Mouse (Mus musculus) layer of hippocampus, adult 9-10 months (tissue): Measurements from ENCODE around the gene Bcas1.

Experiments
- DNase-seq: peaks from one replicate; pipeline ENCODE4 v3.0.0; 2022; ENCODE audit warnings: low spot score

The Bcas1 gene

DNA sequence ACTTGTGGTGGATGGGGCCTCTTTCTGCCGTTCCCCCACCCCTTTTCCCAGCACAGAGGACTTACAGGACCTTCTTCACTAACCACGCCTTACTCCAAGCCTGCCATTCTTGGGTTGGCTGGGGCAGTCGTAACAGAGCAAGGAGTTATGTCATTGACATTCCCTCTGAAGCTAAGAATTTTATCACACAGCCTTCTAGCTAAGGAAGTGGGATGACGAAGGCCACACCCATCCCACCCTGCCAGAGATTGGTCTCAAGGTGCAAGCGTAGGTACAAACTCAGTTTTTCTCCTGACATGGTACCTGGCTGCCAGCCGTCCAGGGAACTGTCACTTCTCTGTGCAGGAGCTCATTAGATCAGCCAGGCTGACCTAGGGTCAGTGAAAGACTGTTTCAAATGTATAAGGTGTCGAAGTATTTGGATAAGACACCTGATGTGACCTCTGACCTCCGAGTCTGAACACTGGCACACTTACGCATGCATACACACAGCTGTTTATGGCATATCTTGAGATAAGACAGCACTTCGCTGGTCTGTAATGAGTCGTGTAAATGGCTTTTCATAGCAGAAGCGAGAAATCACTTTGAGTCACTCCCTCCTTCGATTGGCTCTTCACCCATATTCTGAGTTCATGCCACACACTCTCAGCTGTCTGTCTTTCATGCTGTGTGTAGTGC lies 117.2 kb downstream of the Bcas1 start:
- no peak for DNase-seq

DNA sequence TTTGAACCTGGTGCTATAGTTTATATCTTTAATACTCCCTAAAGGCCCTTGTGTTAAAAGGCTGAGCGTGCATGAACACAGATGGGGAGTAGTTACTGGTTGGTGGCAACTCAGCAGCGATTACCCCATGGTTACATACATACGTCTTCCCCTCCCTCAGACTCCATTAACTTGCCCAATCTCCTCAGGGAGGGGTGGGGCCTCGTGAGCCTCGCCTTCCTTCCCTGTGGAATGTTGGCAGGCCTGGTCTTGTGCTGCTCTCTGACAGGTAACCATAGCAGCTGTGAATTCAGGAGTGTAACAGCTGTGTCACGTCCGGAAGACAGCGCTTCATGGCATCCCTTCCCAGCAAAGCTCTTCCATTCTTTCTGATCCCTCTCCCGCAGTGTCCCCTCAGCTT lies 118.7 kb downstream of the Bcas1 start:
- no peak for DNase-seq

DNA sequence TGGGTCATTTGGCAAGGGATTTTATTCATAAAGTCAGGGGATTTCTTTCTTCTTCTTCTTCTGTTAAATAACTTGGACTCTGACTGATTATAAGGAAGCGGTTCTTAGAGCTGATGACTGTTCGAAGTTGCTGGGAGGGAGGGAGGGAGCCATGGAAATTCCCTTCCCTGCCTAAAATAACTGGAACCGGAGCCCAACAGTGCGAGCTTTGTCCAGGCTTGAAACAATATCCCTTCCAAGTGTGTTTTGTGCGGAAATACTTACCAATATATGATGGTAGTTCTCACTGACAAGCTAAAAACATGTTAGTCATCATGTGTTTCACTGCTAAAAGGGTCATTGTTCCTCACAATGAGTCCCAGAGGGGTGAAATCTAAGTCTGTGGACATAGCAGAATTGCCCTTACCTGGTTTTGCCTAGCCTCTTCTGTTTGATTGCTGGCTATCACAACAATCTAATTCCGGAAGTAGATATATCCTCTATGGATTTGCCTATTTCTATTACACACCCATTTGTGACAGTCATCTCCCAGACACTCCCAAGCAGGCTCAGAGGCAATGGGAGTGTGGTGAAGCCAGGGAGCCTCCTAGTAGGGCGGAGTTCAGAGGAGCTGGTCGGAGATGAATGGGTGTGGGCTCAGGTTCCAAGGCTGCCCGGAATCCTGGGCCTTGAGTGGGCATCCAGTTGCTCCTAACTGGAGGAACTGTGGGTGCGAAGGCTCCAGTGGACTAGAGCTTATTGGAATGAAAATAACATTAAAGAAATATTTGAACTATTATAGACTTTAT lies 119.4 kb downstream of the Bcas1 start:
- no peak for DNase-seq

DNA sequence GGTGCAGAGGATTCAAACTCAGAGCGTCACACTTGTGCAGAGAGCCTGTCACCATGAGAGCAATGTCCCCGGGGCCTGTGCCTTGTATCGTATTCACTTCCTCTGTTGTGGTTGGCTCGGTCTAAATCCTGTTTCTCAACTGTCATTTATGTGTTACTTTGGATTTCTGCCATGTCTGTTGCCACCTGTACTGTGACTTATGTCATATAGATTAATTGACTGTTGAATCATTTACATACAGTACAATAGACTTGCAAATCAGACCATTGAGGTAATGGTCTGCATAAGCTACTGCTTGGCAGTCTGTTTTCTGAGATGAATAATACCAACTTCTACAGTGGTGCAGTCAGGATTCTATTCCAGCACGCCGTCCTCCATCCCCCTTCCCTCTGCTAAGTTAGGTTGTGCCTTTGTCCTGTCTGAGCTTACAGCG lies 120.0 kb downstream of the Bcas1 start:
- no peak for DNase-seq

DNA sequence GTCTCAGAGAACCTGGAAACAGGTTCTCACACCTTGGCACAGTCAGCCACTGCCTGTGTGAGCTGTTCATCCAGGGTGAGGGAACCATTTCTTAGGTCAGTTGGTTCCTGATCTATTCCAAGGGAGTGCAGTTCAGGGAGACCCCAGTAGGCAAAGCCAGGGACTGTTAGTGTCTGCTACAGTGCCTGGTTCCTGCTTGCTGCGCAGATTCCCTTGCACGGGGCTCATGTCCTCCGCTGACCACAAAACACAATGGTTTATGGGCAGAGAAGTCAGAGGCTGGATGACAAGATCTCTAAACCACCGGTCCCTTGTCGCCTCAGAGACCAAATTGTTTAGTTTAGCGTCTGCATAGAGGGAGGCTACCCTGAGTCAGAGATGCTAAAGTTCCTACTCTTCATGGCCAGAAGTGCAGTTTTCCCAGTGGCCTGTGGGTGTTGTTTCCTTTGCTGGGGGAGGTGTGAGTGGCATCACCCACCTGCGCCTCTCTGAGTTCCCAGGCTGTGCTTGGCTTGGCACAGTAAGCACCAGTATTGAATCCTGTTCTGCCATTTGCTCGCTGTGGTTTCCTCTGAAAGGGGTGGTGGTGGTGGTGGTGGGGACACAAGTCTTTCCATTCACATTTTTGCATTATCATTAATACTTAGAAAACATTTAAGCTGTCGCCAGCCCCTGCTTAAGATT lies 120.9 kb downstream of the Bcas1 start:
- no peak for DNase-seq

DNA sequence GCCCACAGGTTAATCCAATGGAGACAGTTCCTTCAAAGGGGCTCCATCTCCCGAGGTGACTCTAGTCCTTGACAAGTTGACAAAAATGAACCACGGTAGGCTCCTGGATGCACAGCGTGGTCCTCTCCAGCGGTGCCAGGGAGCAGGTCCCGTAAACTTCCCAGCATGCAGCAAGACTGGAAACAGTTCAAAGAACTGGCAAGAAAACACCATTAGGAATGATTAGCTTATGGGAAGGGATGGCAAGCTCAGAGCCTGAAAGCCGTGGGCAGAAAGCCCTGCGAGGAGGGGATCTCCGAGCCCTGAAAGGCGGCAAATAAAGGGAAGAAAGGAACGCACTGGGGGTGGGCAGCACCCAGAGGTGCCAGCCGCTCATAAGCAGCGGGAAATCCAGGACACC lies 122.9 kb downstream of the Bcas1 start:
- no peak for DNase-seq

DNA sequence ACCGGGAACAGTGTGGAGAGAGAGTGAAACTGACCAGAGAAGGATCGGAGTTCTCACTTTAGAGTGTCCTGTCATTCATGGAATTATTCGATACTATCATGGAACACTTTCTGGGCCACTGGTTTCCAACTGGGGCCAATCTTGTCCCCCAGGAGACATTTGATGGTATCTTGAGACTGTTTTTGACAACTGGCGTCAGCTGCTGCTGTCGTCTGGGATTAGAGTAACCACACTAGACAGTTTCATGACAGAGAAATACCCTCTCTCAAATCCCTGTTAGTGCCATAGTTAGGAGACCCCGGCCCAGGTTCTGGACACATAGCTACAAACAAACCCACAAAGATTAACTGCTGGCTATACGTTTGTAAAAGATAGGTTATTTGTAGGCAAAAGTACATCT lies 124.0 kb downstream of the Bcas1 start:
- no peak for DNase-seq

DNA sequence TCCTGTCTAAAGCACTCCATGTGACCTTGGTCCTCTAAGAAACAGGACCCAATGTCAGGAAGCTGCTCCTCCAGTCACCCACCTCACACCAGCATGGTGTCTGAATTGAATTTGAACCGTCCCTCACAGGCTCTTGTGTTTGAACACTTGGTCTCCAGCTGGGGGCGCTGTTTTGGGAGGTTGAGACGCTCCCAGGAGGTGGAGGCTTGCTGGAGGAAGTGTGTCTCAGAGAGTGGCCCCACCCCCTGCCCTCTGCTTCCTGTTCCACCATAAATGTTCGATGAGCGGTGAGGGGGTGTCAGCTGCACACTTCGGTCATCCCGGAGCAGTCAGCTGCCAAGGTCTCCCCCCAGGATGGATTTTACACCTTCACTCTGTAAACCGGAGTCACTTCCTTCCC lies 124.8 kb downstream of the Bcas1 start:
- DNase-seq, result no peak
